Mouse (Mus musculus) heart, embryonic 14.5 days (tissue): ENCODE measurements around the gene Cyp46a1. TPM values are rescaled to one million over a fixed set of nuclear protein-coding genes. Genes with fewer than 3 reads are reported as not detected.
A peak's percentile ranks its signal among the peaks of the same experiment; 100 is the strongest.

ENCODE experiments used
- ATAC-seq: fragments of 200-750 bp; cut with Nextera tagmentation; 2 replicates; pipeline ENCODE4 v1.8.0; 2017; ENCODE audit warnings: low read depth, moderate TSS enrichment; ENCODE audit not compliant: insufficient number of reproducible peaks, insufficient read depth, low FRiP score
- H3K27ac ChIP-seq, 2 experiments: fragments of 200-500 bp in 1 of 2; fragments of 300-500 bp in 1 of 2; sonication (generic) in 1 of 2; replicated peaks in 1 of 2; 2 replicates each; pipeline ENCODE4 v1.5.1; 2012 to 2014; ENCODE audit warnings: low read depth in 2 of 2, low read length in 2 of 2, control low read depth in 1 of 2, mild to moderate bottlenecking in 1 of 2, mixed read lengths in 1 of 2; ENCODE audit not compliant: control insufficient read depth in 1 of 2, insufficient read depth in 1 of 2
- H3K27me3 ChIP-seq: fragments of 300-500 bp; sonication (generic); 2 replicates; pipeline ENCODE4 v1.6.1; 2014; ENCODE audit warnings: mild to moderate bottlenecking, low read length, control low read depth; ENCODE audit not compliant: control insufficient read depth, insufficient read depth
- H3K36me3 ChIP-seq: fragments of 300-500 bp; sonication (generic); 2 replicates; pipeline ENCODE4 v1.6.1; 2014; ENCODE audit warnings: mild to moderate bottlenecking, control low read depth, low read length, mixed read lengths; ENCODE audit not compliant: control insufficient read depth, insufficient read depth
- H3K4me1 ChIP-seq, 2 experiments: fragments of 200-500 bp in 1 of 2; fragments of 300-500 bp in 1 of 2; sonication (generic) in 1 of 2; 2 replicates each; pipeline ENCODE4 v1.6.1; 2012 to 2014; ENCODE audit warnings: low read length in 2 of 2, control low read depth in 1 of 2, mixed read lengths in 1 of 2; ENCODE audit not compliant: control insufficient read depth in 2 of 2, insufficient read depth in 2 of 2
- H3K4me2 ChIP-seq: fragments of 300-500 bp; sonication (generic); 2 replicates; pipeline ENCODE4 v1.6.1; 2014; ENCODE audit warnings: mild to moderate bottlenecking, low read length
- H3K4me3 ChIP-seq, 2 experiments: fragments of 200-500 bp in 1 of 2; fragments of 300-500 bp in 1 of 2; sonication (generic) in 1 of 2; 2 replicates each; pipeline ENCODE4 v1.5.1; 2012 to 2014; ENCODE audit warnings: low read length in 2 of 2, mild to moderate bottlenecking in 2 of 2, control low read depth in 1 of 2, low read depth in 1 of 2, moderate library complexity in 1 of 2; ENCODE audit not compliant: control insufficient read depth in 1 of 2, insufficient read depth in 1 of 2
- H3K9ac ChIP-seq: fragments of 300-500 bp; sonication (generic); 2 replicates; pipeline ENCODE4 v1.6.1; 2014; ENCODE audit warnings: mild to moderate bottlenecking, low read length
- H3K9me3 ChIP-seq: fragments of 300-500 bp; sonication (generic); 2 replicates; pipeline ENCODE4 v1.6.1; 2016; ENCODE audit warnings: low read length, control low read depth; ENCODE audit not compliant: control insufficient read depth
- WGBS: fragments of 180-500 bp; shearing (Covaris S2); extraction: QIAGEN DNeasy Blood & Tissue Kit; methylation state at CpG from one replicate; pipeline ENCODE4 v1.1.7; 2014; 5-methylcytosine and 5-hydroxymethylcytosine counted together
- polyA plus RNA-seq: library from polyadenylated mRNA; unstranded; fragments of >200 nt; fragmentation: Nextera tagmentation; extraction: Ambion mirVana; gene quantifications from 2 replicates; pipeline ENCODE4 v1.2.1, GENCODE M21; 2014

Cyp46a1 gene
- 4.2 and 4.6 TPM in 2 replicates for polyA plus RNA-seq

GRCm38 (mm10) chr12:108333895-108334445 lies at the start of gene Cyp46a1:
Cyp46a1 (plus strand) TSS chr12:108334381.
- H3K4me2 ChIP-seq = peak within 1 kb of the TSS; percentile 97
- H3K27me3 ChIP-seq = peaks cover 40% of the 10 kb centered on the region
- ATAC-seq = peak; percentile 95
- WGBS = under 1% methylated on average over 24 of the region's 56 CpGs
- no peaks in the 10 kb centered on the region for H3K36me3 ChIP-seq
- H3K4me1 ChIP-seq = peaks cover 16 to 27% of the 10 kb centered on the region in 2 experiments
- H3K9ac ChIP-seq = peak within 1 kb of the TSS; percentile 73
- H3K4me3 ChIP-seq = peak within 1 kb of the TSS; percentile 64 to 74
- H3K27ac ChIP-seq = peak within 1 kb of the TSS; percentile 36 to 77; a peak in 3 of 4 replicates
- no peaks in the 10 kb centered on the region for H3K9me3 ChIP-seq

DNA sequence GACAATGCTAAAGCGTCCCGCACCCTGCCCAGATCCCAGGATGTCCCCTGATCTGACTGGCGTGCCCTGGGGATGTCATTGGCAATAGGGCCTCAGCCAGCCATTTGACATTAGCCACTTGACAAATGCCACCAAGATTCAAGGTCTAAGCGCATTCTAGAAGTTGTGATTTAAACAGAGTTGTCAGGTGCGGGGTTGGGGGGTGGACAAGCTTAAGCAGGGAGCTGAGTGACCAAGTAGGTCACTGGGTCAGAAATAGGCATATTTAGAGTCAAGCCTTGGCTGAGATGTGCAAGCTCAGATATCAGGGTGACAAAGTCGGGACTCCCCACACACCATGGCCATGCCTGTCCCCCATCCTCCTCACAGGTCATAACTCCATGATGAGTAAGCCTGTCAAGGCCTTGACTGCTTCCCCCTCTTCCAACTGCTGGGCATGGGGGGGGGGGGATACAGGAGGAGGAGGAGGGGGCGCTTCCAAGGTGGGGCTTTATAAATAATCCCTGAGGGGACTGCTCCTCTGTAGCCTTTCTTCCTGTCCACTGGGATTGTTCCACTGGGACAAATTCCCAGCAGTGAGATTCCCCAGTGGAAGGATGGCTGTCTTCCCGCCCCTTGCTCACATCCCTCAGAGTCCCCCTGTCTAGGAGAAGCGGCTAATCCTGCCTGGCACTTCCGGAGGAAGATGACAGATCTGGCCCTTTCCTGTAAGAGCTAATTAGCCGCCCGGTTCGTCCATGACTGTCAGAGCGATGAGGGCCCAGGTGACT lies 49.5 kb upstream of the Cyp46a1 start:
- H3K4me3 ChIP-seq = no peak overlapping the region
- no peaks in the 10 kb centered on the region for H3K27me3 ChIP-seq
- H3K36me3 ChIP-seq = no peaks in the 10 kb centered on the region
- 43% methylated on average over 14 of the region's 14 CpGs for whole genome bisulfite sequencing
- no peak overlapping the region for H3K4me2 ChIP-seq
- peaks cover 8 to 10% of the 10 kb centered on the region in 2 experiments for H3K4me1 ChIP-seq
- no peak for ATAC-seq
- no peak overlapping the region for H3K27ac ChIP-seq
- no peaks in the 10 kb centered on the region for H3K9me3 ChIP-seq
- no peak overlapping the region for H3K9ac ChIP-seq

- Histone ChIP-seq H3K27ac (no peak overlapping the region), H3K27me3 (no peaks in the 10 kb centered on the region), H3K4me3 (no peak overlapping the region), H3K9ac (no peak overlapping the region), H3K9me3 (no peaks in the 10 kb centered on the region), H3K4me2 (no peak overlapping the region), H3K36me3 (no peaks in the 10 kb centered on the region), H3K4me1 (peaks cover 8 to 10% of the 10 kb centered on the region in 2 experiments)
- no peak for ATAC-seq
- WGBS = 36% methylated on average over 11 of the region's 11 CpGs
Observed at GRCm38 (mm10) chr12:108285225-108286011, 48.8 kb upstream of the Cyp46a1 start.

DNA sequence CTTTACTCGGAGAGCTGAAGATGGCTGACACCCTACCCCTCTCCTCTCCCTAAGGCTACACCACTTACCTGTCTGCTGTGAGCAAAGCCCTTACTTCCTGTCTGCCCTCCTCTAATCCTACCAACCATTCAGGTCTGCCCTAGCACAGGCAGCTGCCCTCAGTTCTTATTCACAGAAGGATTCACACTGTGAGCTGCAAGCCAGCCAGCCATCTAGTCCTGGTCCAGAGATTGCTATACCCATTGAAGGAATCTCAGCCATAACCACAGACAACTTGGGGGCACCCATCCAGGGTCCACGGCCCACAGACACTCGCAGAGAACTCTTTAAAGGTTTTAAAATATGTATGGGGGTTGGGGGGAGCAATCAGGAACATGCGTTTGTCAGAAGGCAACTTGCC lies 47.8 kb upstream of the Cyp46a1 start:
- Histone ChIP-seq H3K27me3 (no peaks in the 10 kb centered on the region), H3K9ac (no peak overlapping the region), H3K4me3 (no peak overlapping the region), H3K36me3 (no peaks in the 10 kb centered on the region), H3K4me2 (no peak overlapping the region), H3K9me3 (no peaks in the 10 kb centered on the region), H3K4me1 (peaks cover 8 to 10% of the 10 kb centered on the region in 2 experiments), H3K27ac (no peak overlapping the region)
- no peak for ATAC-seq
- 81% methylated on average over 4 of the region's 4 CpGs for WGBS

DNA sequence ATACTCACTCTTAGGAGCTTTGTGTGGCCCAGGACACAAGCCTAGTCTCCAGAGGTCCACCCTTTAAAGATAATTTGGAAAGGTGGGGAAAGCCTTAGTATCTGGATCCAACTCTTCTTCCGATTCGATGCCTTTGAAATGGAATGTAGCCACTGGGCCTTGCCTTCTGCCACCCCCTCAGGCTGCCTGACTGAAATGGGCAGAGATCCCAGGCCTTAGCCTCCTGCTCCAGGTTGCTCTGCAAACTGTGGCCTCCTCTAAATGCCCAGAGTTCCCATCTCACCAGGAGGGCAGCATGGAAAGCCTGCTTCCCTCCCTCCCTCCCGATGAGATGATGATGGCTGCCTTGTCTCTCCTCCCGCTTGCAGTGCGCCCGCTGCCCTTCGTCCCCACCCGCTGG lies 47.2 kb upstream of the Cyp46a1 start:
- Histone ChIP-seq H3K4me2 (no peak overlapping the region), H3K4me3 (no peak overlapping the region), H3K27ac (no peak overlapping the region), H3K4me1 (peaks cover 8 to 10% of the 10 kb centered on the region in 2 experiments), H3K9me3 (no peaks in the 10 kb centered on the region), H3K27me3 (no peaks in the 10 kb centered on the region), H3K9ac (no peak overlapping the region), H3K36me3 (no peaks in the 10 kb centered on the region)
- no peak for ATAC-seq
- WGBS = 97% methylated on average over 8 of the region's 8 CpGs

DNA sequence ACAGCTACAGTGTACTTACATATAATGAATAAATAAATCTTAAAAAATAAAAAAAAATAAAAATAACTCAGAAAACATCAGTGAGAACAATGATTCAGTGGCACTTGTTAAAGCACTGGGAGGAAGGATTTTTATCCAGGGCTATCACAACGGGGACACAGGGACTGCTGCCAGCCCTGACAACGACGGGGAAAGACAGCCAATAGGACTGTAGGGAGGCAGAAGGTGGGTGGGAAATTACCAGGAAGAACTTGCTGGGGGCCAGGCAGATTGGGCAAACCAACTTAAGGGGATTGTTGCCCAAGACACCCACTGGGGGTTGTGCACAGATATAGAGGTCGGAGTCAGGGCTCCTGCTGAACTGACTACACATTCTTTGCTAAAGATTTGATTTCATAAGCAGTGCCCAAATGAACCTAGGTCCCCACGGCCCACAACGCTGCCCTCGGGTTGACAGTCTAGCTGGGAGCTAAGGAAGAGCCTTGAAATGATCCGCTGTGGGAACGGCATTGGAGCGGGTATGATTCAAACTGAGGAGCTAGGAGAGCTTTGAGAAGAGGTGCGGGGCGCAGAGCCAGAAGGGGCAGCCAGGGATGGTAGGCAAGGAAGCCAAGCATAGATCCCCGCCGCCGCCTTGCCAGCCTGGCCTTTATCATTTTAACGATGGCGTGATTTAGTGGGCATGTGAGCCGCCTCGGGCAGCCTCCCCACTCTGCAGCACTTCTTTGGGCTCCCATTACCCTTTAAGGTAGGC lies 45.9 kb upstream of the Cyp46a1 start:
- WGBS = 76% methylated on average over 19 of the region's 19 CpGs
- no peaks in the 10 kb centered on the region for H3K36me3 ChIP-seq
- no peak overlapping the region for H3K4me2 ChIP-seq
- ATAC-seq = no peak
- H3K4me3 ChIP-seq = no peak overlapping the region
- peaks cover 11 to 15% of the 10 kb centered on the region in 2 experiments for H3K4me1 ChIP-seq
- no peaks in the 10 kb centered on the region for H3K27me3 ChIP-seq
- H3K9ac ChIP-seq = no peak overlapping the region
- H3K27ac ChIP-seq = no peak overlapping the region
- no peaks in the 10 kb centered on the region for H3K9me3 ChIP-seq

- no peaks in the 10 kb centered on the region for H3K36me3 ChIP-seq
- no peak overlapping the region for H3K27ac ChIP-seq
- H3K4me2 ChIP-seq = no peak overlapping the region
- H3K27me3 ChIP-seq = no peaks in the 10 kb centered on the region
- WGBS = 18% methylated on average over 9 of the region's 9 CpGs
- no peak overlapping the region for H3K4me3 ChIP-seq
- no peaks in the 10 kb centered on the region for H3K9me3 ChIP-seq
- peaks cover 2 to 5% of the 10 kb centered on the region in 2 experiments; a peak in 3 of 4 replicates for H3K4me1 ChIP-seq
- no peak overlapping the region for H3K9ac ChIP-seq
- no peak for ATAC-seq
Observed at GRCm38 (mm10) chr12:108292419-108292818, 41.8 kb upstream of the Cyp46a1 start.
